Mouse (Mus musculus) A20 (cell line): ENCODE measurements around the gene Ctdnep1.
A peak's percentile ranks its signal among the peaks of the same experiment; 100 is the strongest.

Source experiments
- DNase-seq: peaks from one replicate; pipeline ENCODE4 v3.0.0-alpha.2; 2011; ENCODE audit warnings: low read depth, low spot score

Gene Ctdnep1

GRCm38 (mm10) chr11:69983377-69983776 lies 2.4 kb downstream of the Ctdnep1 start:
- no peak for DNase-seq

- no peak for DNase-seq
Measured at GRCm38 (mm10) chr11:69984431-69984830, 3.5 kb downstream of the Ctdnep1 start.

- DNase-seq = no peak
Measured at GRCm38 (mm10) chr11:69989949-69990348, 9.0 kb downstream of the Ctdnep1 start.

- peak; percentile 99 for DNase-seq
Measured at GRCm38 (mm10) chr11:69990850-69991691, 10.1 kb downstream of the Ctdnep1 start, which contains the start of gene Gabarap. Gene Gabarap, plus strand, starts transcription at chr11:69991143.

- no peak for DNase-seq
Measured at GRCm38 (mm10) chr11:69991711-69992110, 10.8 kb downstream of the Ctdnep1 start.

- no peak for DNase-seq
Measured at GRCm38 (mm10) chr11:69992396-69992795, 11.4 kb downstream of the Ctdnep1 start.

GRCm38 (mm10) chr11:69992932-69993331 lies 12.0 kb downstream of the Ctdnep1 start:
- DNase-seq = no peak

GRCm38 (mm10) chr11:69994401-69995090 lies 13.6 kb downstream of the Ctdnep1 start:
- peak; percentile 71 for DNase-seq

- peak; percentile 99 for DNase-seq
Measured at GRCm38 (mm10) chr11:69995391-69995960, 14.5 kb downstream of the Ctdnep1 start, which contains the start of gene Phf23. Gene Phf23, plus strand, starts transcription at chr11:69995777.

GRCm38 (mm10) chr11:69996161-69997061 lies 15.5 kb downstream of the Ctdnep1 start:
- DNase-seq = peak; percentile 80

GRCm38 (mm10) chr11:69997070-69997509 lies 16.1 kb downstream of the Ctdnep1 start:
- DNase-seq = peak; percentile 90

- DNase-seq = no peak
Measured at GRCm38 (mm10) chr11:69998567-69999491, 17.9 kb downstream of the Ctdnep1 start.

GRCm38 (mm10) chr11:69999666-70000065 lies 18.7 kb downstream of the Ctdnep1 start:
- DNase-seq = peak; percentile 43

GRCm38 (mm10) chr11:70000396-70000898 lies 19.5 kb downstream of the Ctdnep1 start, which contains the start of gene Dvl2:
Gene Dvl2, plus strand, starts transcription at chr11:70000595.
- peak; percentile 97 for DNase-seq

- DNase-seq = no peak
Measured at GRCm38 (mm10) chr11:70001159-70001558, 20.2 kb downstream of the Ctdnep1 start.

GRCm38 (mm10) chr11:70001865-70002264 lies 20.9 kb downstream of the Ctdnep1 start:
- DNase-seq = peak; percentile 81

- DNase-seq = no peak
Measured at GRCm38 (mm10) chr11:70002471-70002870, 21.5 kb downstream of the Ctdnep1 start.

GRCm38 (mm10) chr11:70005521-70005920 lies 24.6 kb downstream of the Ctdnep1 start:
- DNase-seq = peak; percentile 41

- DNase-seq = no peak
Measured at GRCm38 (mm10) chr11:70010033-70010432, 29.1 kb downstream of the Ctdnep1 start.

- DNase-seq = no peak
Measured at GRCm38 (mm10) chr11:70010548-70010947, 29.6 kb downstream of the Ctdnep1 start.
